Mouse (Mus musculus) ES-Bruce4 (cell line): ENCODE data around the gene Ntm.

Experiments
- CTCF ChIP-seq: IDR thresholded peaks from one replicate; pipeline ENCODE4 v1.8.1; 2011; ENCODE audit warnings: low read depth, low read length
- EP300 ChIP-seq: IDR thresholded peaks from 2 replicates; pipeline ENCODE4 v1.6.1; 2011; ENCODE audit warnings: low read depth, low read length; ENCODE audit not compliant: insufficient read depth
- POLR2A ChIP-seq: IDR thresholded peaks from one replicate; pipeline ENCODE4 v1.8.1; 2011; ENCODE audit warnings: low read length; ENCODE audit not compliant: insufficient read depth

DNA sequence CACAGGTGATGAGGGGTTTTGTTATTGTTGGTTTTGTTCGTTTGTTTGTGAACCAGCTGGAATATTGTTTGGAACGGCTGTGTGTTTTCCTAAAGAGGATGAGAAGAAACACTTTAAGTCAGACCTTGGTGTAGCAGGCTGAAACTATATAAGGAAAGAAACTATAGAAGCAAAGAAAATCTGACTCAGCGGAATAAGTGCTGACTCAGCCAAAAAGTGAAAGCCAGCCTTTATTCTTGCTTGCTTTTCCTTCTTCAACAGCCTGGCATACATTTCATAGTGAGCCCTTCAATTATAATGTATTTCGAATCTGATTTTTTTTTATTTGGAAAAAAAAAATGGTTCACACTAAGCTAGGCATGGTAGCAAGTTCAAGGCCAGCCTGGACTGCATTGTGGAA, 186.9 kb downstream of the Ntm start:
- TF ChIP-seq CTCF (no peak), POLR2A (no peak), EP300 (no peak)
